Mouse (Mus musculus) hindbrain, embryonic 14.5 days (tissue): ENCODE measurements at regions not wholly inside any gene's neighbourhood (a gene's known extent, or its start where the extent isn't known, plus 50 kb on each side); places are given as distances from the start of the nearest gene placed in this dataset.
"Not testable (repeated sequence)": the region's sequence is repeated elsewhere in the genome, so short reads cannot be mapped to it uniquely, and the experiment has no call there.

Experiments
- ATAC-seq: fragments of 200-750 bp; cut with Nextera tagmentation; 2 replicates; pipeline ENCODE4 v1.8.0; 2017; ENCODE audit warnings: moderate number of reproducible peaks, mild to moderate bottlenecking, moderate TSS enrichment, moderate library complexity; ENCODE audit not compliant: low FRiP score
- DNase-seq: peaks from one replicate; pipeline ENCODE4 v3.0.0-alpha.2; 2015; ENCODE audit warnings: low spot score
- H3K27ac ChIP-seq: fragments of 300-500 bp; sonication (generic); 2 replicates; pipeline ENCODE4 v1.5.1; 2014; ENCODE audit warnings: mild to moderate bottlenecking, moderate library complexity
- H3K27me3 ChIP-seq: fragments of 300-500 bp; sonication (generic); 2 replicates; pipeline ENCODE4 v1.6.1; 2014; ENCODE audit warnings: mild to moderate bottlenecking, low read length, mixed read lengths; ENCODE audit not compliant: control insufficient read depth, insufficient read depth
- H3K36me3 ChIP-seq: fragments of 300-500 bp; sonication (generic); replicated peaks from 2 replicates; pipeline ENCODE4 v1.6.1; 2014; ENCODE audit not compliant: control insufficient read depth, insufficient read depth
- H3K4me1 ChIP-seq: fragments of 300-500 bp; sonication (generic); replicated peaks from 2 replicates; pipeline ENCODE4 v1.6.1; 2014; ENCODE audit warnings: antibody characterized with exemption, low read length, mixed read lengths; ENCODE audit not compliant: control insufficient read depth, insufficient read depth
- H3K4me2 ChIP-seq: fragments of 300-500 bp; sonication (generic); replicated peaks from 2 replicates; pipeline ENCODE4 v1.6.1; 2014; ENCODE audit warnings: mild to moderate bottlenecking, moderate library complexity
- H3K4me3 ChIP-seq: fragments of 300-500 bp; sonication (generic); replicated peaks from 2 replicates; pipeline ENCODE4 v1.5.1; 2014; ENCODE audit warnings: mild to moderate bottlenecking, low read length
- H3K9ac ChIP-seq: fragments of 300-500 bp; sonication (generic); 2 replicates; pipeline ENCODE4 v1.6.1; 2014
- H3K9me3 ChIP-seq: fragments of 300-500 bp; sonication (generic); 2 replicates; pipeline ENCODE4 v1.6.1; 2016; ENCODE audit warnings: low read length; ENCODE audit not compliant: control insufficient read depth
- WGBS: fragments of 180-500 bp; shearing (Covaris S2); extraction: QIAGEN DNeasy Blood & Tissue Kit; methylation state at CpG from one replicate; pipeline ENCODE4 v1.1.7; 2014; 5-methylcytosine and 5-hydroxymethylcytosine counted together

- H3K27me3 ChIP-seq: no peaks in the 10 kb centered on the region
- ATAC-seq (no peak), DNase-seq (no peak)
- H3K9ac ChIP-seq: no peak overlapping the region
- H3K4me1 ChIP-seq: no peaks in the 10 kb centered on the region
- H3K9me3 ChIP-seq: no peaks in the 10 kb centered on the region
- H3K4me2 ChIP-seq: no peak overlapping the region
- no peaks in the 10 kb centered on the region for H3K36me3 ChIP-seq
- WGBS: 35% methylated on average over 2 of the region's 2 CpGs
- no peak overlapping the region for H3K27ac ChIP-seq
- H3K4me3 ChIP-seq: no peak overlapping the region
Observed at GRCm38 (mm10) chr12:5906251-5906650, 530.8 kb upstream of the Klhl29 start.

GRCm38 (mm10) chr12:5891786-5892185, 516.3 kb upstream of the Klhl29 start:
- not testable (repeated sequence) for H3K4me3 ChIP-seq, H3K27me3 ChIP-seq, H3K4me1 ChIP-seq, H3K9ac ChIP-seq, DNase-seq, H3K27ac ChIP-seq, ATAC-seq, H3K9me3 ChIP-seq, H3K4me2 ChIP-seq, H3K36me3 ChIP-seq
- WGBS: 63% methylated on average over 2 of the region's 3 CpGs

- no peaks in the 10 kb centered on the region for H3K36me3 ChIP-seq
- H3K9ac ChIP-seq: no peak overlapping the region
- ATAC-seq (no peak), DNase-seq (no peak)
- no peaks in the 10 kb centered on the region for H3K4me1 ChIP-seq
- no peak overlapping the region for H3K27ac ChIP-seq
- no peaks in the 10 kb centered on the region for H3K9me3 ChIP-seq
- no peak overlapping the region for H3K4me2 ChIP-seq
- H3K4me3 ChIP-seq: no peak overlapping the region
- no peaks in the 10 kb centered on the region for H3K27me3 ChIP-seq
Observed at GRCm38 (mm10) chr12:5866701-5867100, 491.2 kb upstream of the Klhl29 start.

GRCm38 (mm10) chr12:5859795-5860194, 484.3 kb upstream of the Klhl29 start:
- H3K36me3 ChIP-seq: no peaks in the 10 kb centered on the region
- no peaks in the 10 kb centered on the region for H3K4me1 ChIP-seq
- no peaks in the 10 kb centered on the region for H3K9me3 ChIP-seq
- H3K4me2 ChIP-seq: no peak overlapping the region
- H3K4me3 ChIP-seq: no peak overlapping the region
- ATAC-seq (no peak), DNase-seq (no peak)
- WGBS: 90% methylated on average over 2 of the region's 2 CpGs
- H3K9ac ChIP-seq: no peak overlapping the region
- H3K27ac ChIP-seq: no peak overlapping the region
- H3K27me3 ChIP-seq: no peaks in the 10 kb centered on the region

GRCm38 (mm10) chr12:5856421-5856820, 480.9 kb upstream of the Klhl29 start:
- H3K36me3 ChIP-seq: no peaks in the 10 kb centered on the region
- H3K27ac ChIP-seq: 0 out of 2 replicates have a peak overlapping the region, but pooled peaks have one; percentile 26
- no peak overlapping the region for H3K9ac ChIP-seq
- no peak overlapping the region for H3K4me3 ChIP-seq
- H3K27me3 ChIP-seq: no peaks in the 10 kb centered on the region
- no peak overlapping the region for H3K4me2 ChIP-seq
- no peaks in the 10 kb centered on the region for H3K4me1 ChIP-seq
- no peak; the same call in 1 of the 2 replicates for ATAC-seq
- no peaks in the 10 kb centered on the region for H3K9me3 ChIP-seq
- DNase-seq: no peak
- 48% methylated on average over 3 of the region's 3 CpGs for WGBS

GRCm38 (mm10) chr12:5810427-5810826, 434.9 kb upstream of the Klhl29 start:
- DNase-seq: no peak
- H3K36me3 ChIP-seq: no peaks in the 10 kb centered on the region
- WGBS: 88% methylated on average over 2 of the region's 2 CpGs

GRCm38 (mm10) chr12:5810009-5810408, 434.5 kb upstream of the Klhl29 start:
- no peak for ATAC-seq
- peaks cover 11% of the 10 kb centered on the region for H3K4me1 ChIP-seq
- no peaks in the 10 kb centered on the region for H3K9me3 ChIP-seq
- H3K4me3 ChIP-seq: no peak overlapping the region
- 89% methylated on average over 4 of the region's 4 CpGs for WGBS
- H3K4me2 ChIP-seq: no peak overlapping the region
- H3K27ac ChIP-seq: no peak overlapping the region
- H3K36me3 ChIP-seq: no peaks in the 10 kb centered on the region
- no peak for DNase-seq
- H3K27me3 ChIP-seq: no peaks in the 10 kb centered on the region
- H3K9ac ChIP-seq: no peak overlapping the region

More at GRCm38 (mm10) chr12:5810427-5810826, 434.9 kb upstream of the Klhl29 start:
- H3K4me1 ChIP-seq: peaks cover 11% of the 10 kb centered on the region
- ATAC-seq: no peak
- H3K27me3 ChIP-seq: no peaks in the 10 kb centered on the region
- no peak overlapping the region for H3K4me3 ChIP-seq
- H3K9ac ChIP-seq: no peak overlapping the region
- H3K27ac ChIP-seq: no peak overlapping the region
- H3K4me2 ChIP-seq: no peak overlapping the region
- H3K9me3 ChIP-seq: no peaks in the 10 kb centered on the region

GRCm38 (mm10) chr12:5807996-5808886, 432.8 kb upstream of the Klhl29 start:
- no peaks in the 10 kb centered on the region for H3K36me3 ChIP-seq
- WGBS: 31% methylated on average over 18 of the region's 18 CpGs
- no peaks in the 10 kb centered on the region for H3K9me3 ChIP-seq
- no peak overlapping the region for H3K4me2 ChIP-seq
- H3K27me3 ChIP-seq: no peaks in the 10 kb centered on the region
- no peak overlapping the region for H3K4me3 ChIP-seq
- H3K4me1 ChIP-seq: peaks cover 11% of the 10 kb centered on the region
- H3K9ac ChIP-seq: no peak overlapping the region
- peak overlapping the region; percentile 29; the same call in 1 of the 2 replicates for H3K27ac ChIP-seq
- ATAC-seq (peak; percentile 40; the same call in 1 of the 2 replicates), DNase-seq (peak; percentile 28)

GRCm38 (mm10) chr12:5805731-5806130, 430.2 kb upstream of the Klhl29 start:
- Histone ChIP-seq H3K4me3 (no peak overlapping the region), H3K4me1 (peaks cover 11% of the 10 kb centered on the region)
- 95% methylated on average over 2 of the region's 2 CpGs for WGBS

More at GRCm38 (mm10) chr12:5805731-5806130, 430.2 kb upstream of the Klhl29 start:
- no peak overlapping the region for H3K4me2 ChIP-seq
- H3K27ac ChIP-seq: no peak overlapping the region
- DNase-seq (no peak), ATAC-seq (no peak)
- H3K9me3 ChIP-seq: no peaks in the 10 kb centered on the region
- H3K27me3 ChIP-seq: no peaks in the 10 kb centered on the region
- no peak overlapping the region for H3K9ac ChIP-seq
- no peaks in the 10 kb centered on the region for H3K36me3 ChIP-seq
